Mouse (Mus musculus) neural tube, postnatal 0 days (tissue): Measurements from ENCODE around the gene Olfr1404. TPM values are rescaled to one million over a fixed set of nuclear protein-coding genes. Genes with fewer than 3 reads are reported as not detected.

ENCODE experiments used
- polyA plus RNA-seq: library from polyadenylated mRNA; unstranded; fragments of >200 nt; fragmentation: Nextera tagmentation; extraction: Ambion mirVana; gene quantifications from 2 replicates; pipeline ENCODE4 v1.2.1, GENCODE M21; 2015

Gene Olfr1404
- polyA plus RNA-seq = not detected in 2 replicates

GRCm38 (mm10) chr1:173212092-173212491 lies at the start of gene Olfr1404:
Olfr1404 (plus strand) TSS chr1:173212392.

GRCm38 (mm10) chr1:173190540-173190939 lies 21.7 kb upstream of the Olfr1404 start, which contains the start of gene Olfr1406:
Olfr1406 (minus strand) TSS chr1:173190640.

DNA sequence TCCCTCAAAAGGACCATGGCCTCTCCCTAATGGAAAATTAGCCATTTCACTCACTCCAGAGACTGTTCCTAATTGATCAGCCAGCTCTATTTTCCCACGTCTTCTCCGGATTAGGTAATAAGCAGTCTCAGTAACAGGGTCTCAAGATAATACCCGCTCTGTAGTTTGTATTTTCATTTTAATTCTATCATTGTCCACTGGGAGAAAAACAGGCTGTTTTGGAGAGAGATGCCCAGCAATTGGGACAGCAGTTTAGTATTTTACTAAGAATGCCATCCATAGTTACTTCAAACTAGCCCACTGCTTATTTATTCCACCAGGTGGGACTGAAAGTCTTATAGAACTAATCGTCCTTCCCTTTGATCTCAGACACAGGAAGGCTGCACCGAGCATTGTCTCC lies 14.7 kb upstream of the Olfr1404 start, which contains the start of gene Olfr218:
Gene Olfr218 (plus strand): TSS at position 301 of the 400 bp plus-strand sequence.

GRCm38 (mm10) chr1:173227081-173227480 lies 14.9 kb downstream of the Olfr1404 start, which contains the start of gene Fcer1a:
Fcer1a (minus strand) TSS chr1:173227214.

GRCm38 (mm10) chr1:173265701-173266100 lies 53.5 kb downstream of the Olfr1404 start, which contains the start of gene Olfr418:
Olfr418 (plus strand) TSS chr1:173266001.

Other genes starting within 250 kb of the Olfr1404 start
- gene Olfr1408, start 75.0 kb upstream of the Olfr1404 start, polyA plus RNA-seq = not detected in 2 replicates
- gene Olfr1406, start 21.8 kb upstream of the Olfr1404 start, polyA plus RNA-seq = not detected in 2 replicates
- not detected in 2 replicates for gene Olfr218, start 14.6 kb upstream of the Olfr1404 start, polyA plus RNA-seq
- not detected in 2 replicates for gene Fcer1a, start 14.8 kb downstream of the Olfr1404 start, polyA plus RNA-seq
- not detected in 2 replicates for gene Olfr418, start 53.6 kb downstream of the Olfr1404 start, polyA plus RNA-seq
- gene Mptx2, start 65.4 kb downstream of the Olfr1404 start, polyA plus RNA-seq = 0.19 TPM in 1 of 2 replicates, not detected in the other
- 25.0 and 29.3 TPM in 2 replicates for gene Ackr1, start 121.4 kb downstream of the Olfr1404 start, polyA plus RNA-seq
- 1.4 and 2.2 TPM in 2 replicates for gene Aim2, start 138.5 kb downstream of the Olfr1404 start, polyA plus RNA-seq
- gene Cadm3, start 155.3 kb downstream of the Olfr1404 start, polyA plus RNA-seq = 61.7 and 66.2 TPM in 2 replicates